Mouse (Mus musculus) cortical plate, adult 2 months (tissue): ENCODE data around the gene Parvb. TPM values are rescaled to one million over a fixed set of nuclear protein-coding genes. Genes with fewer than 3 reads are reported as not detected.
"Not testable (repeated sequence)": the region's sequence is repeated elsewhere in the genome, so short reads cannot be mapped to it uniquely, and the experiment has no call there.

Experiments
- H3K27ac ChIP-seq: fragments of 200-500 bp; 2 replicates; pipeline ENCODE4 v1.5.1; 2012; ENCODE audit warnings: low read length, control low read depth, inconsistent platforms; ENCODE audit not compliant: insufficient read depth
- H3K4me1 ChIP-seq: fragments of 200-500 bp; 2 replicates; pipeline ENCODE4 v1.6.1; 2011; ENCODE audit warnings: low read length; ENCODE audit not compliant: control insufficient read depth, insufficient read depth
- H3K4me3 ChIP-seq: fragments of 200-500 bp; 2 replicates; pipeline ENCODE4 v1.5.1; 2011; ENCODE audit warnings: mild to moderate bottlenecking, low read length, control low read depth; ENCODE audit not compliant: insufficient read depth
- CTCF ChIP-seq: fragments of 200-500 bp; IDR thresholded peaks from 2 replicates; pipeline ENCODE4 v1.5.1; 2011; ENCODE audit warnings: mild to moderate bottlenecking, control low read depth, low read length; ENCODE audit not compliant: insufficient read depth; ENCODE audit errors: extremely low read depth
- POLR2A ChIP-seq: fragments of 200-500 bp; IDR thresholded peaks from 2 replicates; pipeline ENCODE4 v1.6.1; 2011; ENCODE audit warnings: mild to moderate bottlenecking, low read length, control low read depth; ENCODE audit not compliant: insufficient read depth; ENCODE audit errors: extremely low read depth
- polyA plus RNA-seq: library from polyadenylated mRNA; depleted of rRNA; stranded (reverse); fragments of >200 nt; gene quantifications from 2 replicates; pipeline ENCODE4 v1.2.3, GENCODE M21; 2012

The Parvb gene
- polyA plus RNA-seq, 1 experiment, result 13.8 TPM

GRCm38 (mm10) chr15:84280712-84281347, 49.0 kb downstream of the Parvb start:
- Histone ChIP-seq H3K4me1 (no peaks in the 10 kb centered on the region), H3K4me3 (no peak overlapping the region), H3K27ac (no peak overlapping the region)
- TF ChIP-seq POLR2A (no peak), CTCF (no peak)

GRCm38 (mm10) chr15:84282206-84283085, 50.6 kb downstream of the Parvb start:
- Histone ChIP-seq H3K4me3 (no peak overlapping the region), H3K4me1 (no peaks in the 10 kb centered on the region), H3K27ac (no peak overlapping the region)
- no peak for TF ChIP-seq POLR2A
- TF ChIP-seq CTCF, result no peak

- no peaks in the 10 kb centered on the region for H3K4me1 ChIP-seq
- TF ChIP-seq CTCF (peak; percentile 63), POLR2A (no peak)
- no peak overlapping the region for H3K27ac ChIP-seq
- no peak overlapping the region for H3K4me3 ChIP-seq
These were observed 52.2 kb downstream of the Parvb start for GRCm38 (mm10) chr15:84284059-84284458.

GRCm38 (mm10) chr15:84285453-84285852, 53.6 kb downstream of the Parvb start:
- no peaks in the 10 kb centered on the region for H3K4me1 ChIP-seq
- no peak for TF ChIP-seq POLR2A
- TF ChIP-seq CTCF, result no peak
- no peak overlapping the region for H3K4me3 ChIP-seq
- no peak overlapping the region for H3K27ac ChIP-seq

GRCm38 (mm10) chr15:84288953-84289352, 57.1 kb downstream of the Parvb start:
- H3K27ac ChIP-seq, H3K4me1 ChIP-seq, H3K4me3 ChIP-seq: not testable (repeated sequence)

GRCm38 (mm10) chr15:84291097-84291496, 59.3 kb downstream of the Parvb start:
- H3K27ac ChIP-seq, result no peak overlapping the region
- TF ChIP-seq POLR2A (no peak), CTCF (no peak)
- H3K4me1 ChIP-seq, result no peaks in the 10 kb centered on the region
- no peak overlapping the region for H3K4me3 ChIP-seq

- TF ChIP-seq CTCF (no peak), POLR2A (no peak)
- Histone ChIP-seq H3K4me1 (peaks cover 1% of the 10 kb centered on the region; the same call in 1 of the 2 replicates), H3K4me3 (no peak overlapping the region), H3K27ac (no peak overlapping the region)
These were observed 61.7 kb downstream of the Parvb start for GRCm38 (mm10) chr15:84293590-84293989.

GRCm38 (mm10) chr15:84294391-84294790, 62.5 kb downstream of the Parvb start:
- Histone ChIP-seq H3K27ac (no peak overlapping the region), H3K4me3 (no peak overlapping the region), H3K4me1 (peaks cover 4% of the 10 kb centered on the region)
- no peak for TF ChIP-seq POLR2A
- no peak for TF ChIP-seq CTCF

GRCm38 (mm10) chr15:84295225-84295624, 63.4 kb downstream of the Parvb start:
- TF ChIP-seq POLR2A (no peak), CTCF (no peak)
- no peak overlapping the region for H3K27ac ChIP-seq
- no peak overlapping the region for H3K4me3 ChIP-seq
- peaks cover 9% of the 10 kb centered on the region for H3K4me1 ChIP-seq

- Histone ChIP-seq H3K4me1 (peaks cover 12% of the 10 kb centered on the region), H3K4me3 (no peak overlapping the region), H3K27ac (no peak overlapping the region)
- TF ChIP-seq CTCF (no peak), POLR2A (no peak)
These were observed 65.6 kb downstream of the Parvb start for GRCm38 (mm10) chr15:84297454-84297853.
